Mouse (Mus musculus): ENCODE data around the gene Klf9.

The Klf9 gene

GRCm38 (mm10) chr19:23162387-23162809, 21.4 kb downstream of the Klf9 start:
- DNase-seq (ENCODE audit: extremely low read depth, insufficient read length, low spot score): no peak

GRCm38 (mm10) chr19:23162877-23163276, 21.9 kb downstream of the Klf9 start:
- no peak for DNase-seq (ENCODE audit: extremely low read depth, insufficient read length, low spot score)

GRCm38 (mm10) chr19:23163361-23163760, 22.3 kb downstream of the Klf9 start:
- DNase-seq (ENCODE audit: extremely low read depth, insufficient read length, low spot score): no peak

GRCm38 (mm10) chr19:23164651-23165240, 23.7 kb downstream of the Klf9 start:
- no peak for DNase-seq (ENCODE audit: extremely low read depth, insufficient read length, low spot score)

- DNase-seq (ENCODE audit: extremely low read depth, insufficient read length, low spot score): no peak
These were observed 25.7 kb downstream of the Klf9 start for GRCm38 (mm10) chr19:23166550-23167284.

DNA sequence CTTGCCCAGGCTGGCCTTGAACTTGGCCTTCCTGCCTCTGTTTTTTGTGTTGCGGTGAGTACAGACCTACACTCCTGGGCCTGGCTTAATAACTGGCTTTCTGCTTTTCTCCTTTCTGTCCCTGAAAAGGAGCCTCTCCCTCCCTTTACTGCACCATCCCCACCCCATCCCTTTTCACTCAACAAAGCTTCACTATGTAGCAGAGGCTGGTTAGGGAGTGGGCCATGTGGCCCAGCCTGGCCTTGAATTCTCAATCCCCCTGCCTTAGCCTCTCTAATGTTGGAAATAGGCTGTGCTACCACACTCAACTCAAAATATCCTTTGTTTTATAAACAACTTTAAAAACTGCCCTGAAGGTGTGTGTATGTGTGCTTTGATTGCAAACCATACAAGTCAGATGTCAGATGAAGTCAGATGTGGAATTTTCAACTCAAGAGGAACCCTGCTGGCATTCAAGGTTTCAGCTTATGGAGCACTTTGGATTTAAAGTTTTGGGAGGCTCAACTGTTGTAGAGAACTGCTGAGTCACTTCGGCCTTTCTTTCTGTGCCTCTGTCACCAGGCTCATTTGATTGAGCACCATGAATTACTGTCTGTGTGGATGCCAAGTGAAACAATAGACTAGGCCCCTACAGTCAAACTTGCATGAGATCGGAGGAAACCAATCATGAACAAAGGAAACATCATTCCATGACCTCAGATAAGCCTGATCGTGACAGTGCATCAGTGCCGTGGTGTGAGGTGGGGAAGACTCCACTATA, 28.1 kb downstream of the Klf9 start:
- DNase-seq (ENCODE audit: extremely low read depth, insufficient read length, low spot score): no peak

DNA sequence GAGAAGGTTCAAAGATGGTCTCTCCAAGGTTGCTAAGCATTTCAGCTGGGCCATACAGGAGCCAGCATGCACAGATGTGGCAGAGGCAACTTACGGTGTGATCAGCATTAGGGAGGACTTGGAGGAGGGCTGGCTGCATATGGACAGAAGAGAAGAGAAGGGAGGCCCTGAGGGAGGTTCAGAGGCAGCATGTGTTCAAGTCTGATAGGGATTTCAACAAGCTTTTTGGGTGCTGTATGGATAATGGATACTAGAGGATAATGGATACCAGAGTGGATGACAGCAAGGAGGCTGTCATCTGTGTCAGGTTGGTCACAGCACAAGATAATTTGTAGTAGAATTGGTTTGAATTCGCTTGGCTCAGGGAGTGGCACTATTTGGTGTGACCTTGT, 28.6 kb downstream of the Klf9 start:
- DNase-seq (ENCODE audit: extremely low read depth, insufficient read length, low spot score): no peak

DNA sequence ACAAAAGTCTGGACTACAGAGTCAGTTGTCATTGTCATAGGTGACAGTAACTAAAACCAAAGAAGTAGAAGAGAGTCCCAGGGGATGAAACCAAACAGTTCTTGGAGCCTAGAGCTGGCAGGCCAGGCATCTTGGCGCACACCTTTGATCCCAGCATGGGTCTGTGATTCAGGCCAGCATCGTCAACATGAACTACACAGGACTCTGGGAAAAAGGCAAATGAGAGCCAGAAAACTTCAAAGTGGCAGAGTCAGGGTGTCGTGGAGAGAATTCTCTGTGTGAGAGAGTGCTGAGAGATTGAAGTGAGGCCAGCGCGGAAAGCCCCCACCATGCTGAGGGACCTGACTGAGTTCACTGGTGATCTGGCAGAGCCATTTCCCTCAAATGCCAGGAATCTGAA, 29.4 kb downstream of the Klf9 start:
- no peak for DNase-seq (ENCODE audit: extremely low read depth, insufficient read length, low spot score)

GRCm38 (mm10) chr19:23171136-23171535, 30.1 kb downstream of the Klf9 start:
- no peak for DNase-seq (ENCODE audit: extremely low read depth, insufficient read length, low spot score)

DNA sequence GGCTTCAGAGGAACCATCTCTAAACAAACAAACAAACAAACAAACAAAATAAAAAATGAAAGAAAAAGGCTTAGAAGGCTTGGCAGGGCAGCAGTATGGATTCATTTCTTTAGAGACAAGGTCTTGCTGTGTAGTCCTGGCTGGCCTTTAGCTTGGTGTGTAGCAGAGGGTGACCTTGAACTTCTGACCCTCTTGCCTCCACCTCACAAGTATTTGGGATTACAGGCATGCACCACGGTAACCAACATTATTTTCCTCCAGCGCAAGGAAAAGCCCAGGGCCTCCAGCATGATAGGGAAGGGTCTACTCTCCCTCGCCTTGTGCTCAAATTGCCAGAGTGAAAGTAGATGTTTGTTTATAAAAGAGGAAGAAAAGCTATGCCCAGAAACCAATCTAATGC, 34.1 kb downstream of the Klf9 start:
- DNase-seq (ENCODE audit: extremely low read depth, insufficient read length, low spot score): no peak

DNA sequence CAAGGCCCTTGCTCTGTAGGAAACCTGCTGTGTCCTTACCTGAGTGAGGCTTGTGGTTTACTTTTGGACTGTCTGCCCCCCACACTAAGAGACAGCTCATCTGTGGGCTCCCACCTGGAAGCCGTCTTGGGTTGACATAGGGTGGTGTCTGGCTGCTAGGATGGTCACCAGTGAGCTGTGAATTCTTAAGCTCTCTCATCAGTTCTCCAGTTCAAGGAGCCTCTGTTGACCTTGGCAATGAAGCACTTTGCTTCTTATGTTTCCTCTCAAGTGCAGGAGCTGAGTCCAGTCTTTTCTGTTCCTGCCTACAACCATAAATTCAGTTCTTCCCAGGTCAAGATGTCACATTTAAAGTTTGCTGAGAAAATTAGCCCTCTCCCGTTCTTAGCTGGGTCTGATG, 34.5 kb downstream of the Klf9 start:
- no peak for DNase-seq (ENCODE audit: extremely low read depth, insufficient read length, low spot score)

GRCm38 (mm10) chr19:23178533-23178932, 37.5 kb downstream of the Klf9 start:
- DNase-seq (ENCODE audit: extremely low read depth, insufficient read length, low spot score): no peak

DNA sequence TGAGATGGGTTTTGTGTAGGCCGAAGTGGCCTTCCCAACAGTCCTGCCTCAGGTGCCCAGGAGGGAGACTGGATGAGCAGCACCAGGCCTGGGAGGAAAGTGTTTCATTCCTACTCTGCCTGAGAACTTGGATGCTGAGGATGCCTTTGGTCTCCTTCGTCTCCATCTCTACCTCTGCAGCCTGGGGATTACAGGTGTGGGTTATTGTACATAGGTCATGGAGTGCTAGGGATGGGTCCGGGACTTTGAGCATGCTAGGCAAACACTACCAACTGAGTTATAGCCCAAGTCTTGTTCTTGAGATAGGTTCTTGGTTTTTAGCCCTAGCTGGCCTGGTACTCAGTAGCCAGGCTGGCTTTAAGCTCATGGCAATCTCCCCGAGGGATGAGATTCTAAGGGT, 42.5 kb downstream of the Klf9 start:
- no peak for DNase-seq (ENCODE audit: extremely low read depth, insufficient read length, low spot score)

- DNase-seq (ENCODE audit: extremely low read depth, insufficient read length, low spot score): no peak
These were observed 43.0 kb downstream of the Klf9 start for GRCm38 (mm10) chr19:23184068-23184467.

- DNase-seq (ENCODE audit: extremely low read depth, insufficient read length, low spot score): no peak
These were observed 46.7 kb downstream of the Klf9 start for GRCm38 (mm10) chr19:23187732-23188131.

DNA sequence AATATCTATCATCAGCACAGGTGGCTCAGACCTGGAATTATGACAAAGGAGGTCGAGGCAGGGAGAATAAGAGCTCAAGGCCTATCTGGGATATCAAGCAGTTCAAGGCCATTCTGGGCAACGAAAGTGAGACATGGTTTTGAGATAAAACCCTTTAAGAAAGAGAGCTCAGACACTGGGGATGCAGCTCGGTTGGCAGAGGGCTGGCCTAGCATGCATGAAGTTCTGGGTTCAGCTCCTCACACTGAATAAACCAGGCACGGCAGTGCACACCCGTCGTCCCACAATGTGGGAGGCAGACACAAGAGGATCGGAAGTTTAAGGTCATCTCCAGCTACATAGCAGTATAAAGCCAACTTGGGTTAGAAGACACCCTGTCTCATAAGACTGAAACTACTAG, 48.0 kb downstream of the Klf9 start:
- DNase-seq (ENCODE audit: extremely low read depth, insufficient read length, low spot score): no peak

- DNase-seq (ENCODE audit: extremely low read depth, insufficient read length, low spot score): no peak
These were observed 48.7 kb downstream of the Klf9 start for GRCm38 (mm10) chr19:23189744-23190143.

GRCm38 (mm10) chr19:23191486-23191885, 50.5 kb downstream of the Klf9 start:
- DNase-seq (ENCODE audit: extremely low read depth, insufficient read length, low spot score): no peak

- DNase-seq (ENCODE audit: extremely low read depth, insufficient read length, low spot score): no peak
These were observed 52.0 kb downstream of the Klf9 start for GRCm38 (mm10) chr19:23193076-23193475.

- no peak for DNase-seq (ENCODE audit: extremely low read depth, insufficient read length, low spot score)
These were observed 61.1 kb downstream of the Klf9 start for GRCm38 (mm10) chr19:23202106-23202505.

DNA sequence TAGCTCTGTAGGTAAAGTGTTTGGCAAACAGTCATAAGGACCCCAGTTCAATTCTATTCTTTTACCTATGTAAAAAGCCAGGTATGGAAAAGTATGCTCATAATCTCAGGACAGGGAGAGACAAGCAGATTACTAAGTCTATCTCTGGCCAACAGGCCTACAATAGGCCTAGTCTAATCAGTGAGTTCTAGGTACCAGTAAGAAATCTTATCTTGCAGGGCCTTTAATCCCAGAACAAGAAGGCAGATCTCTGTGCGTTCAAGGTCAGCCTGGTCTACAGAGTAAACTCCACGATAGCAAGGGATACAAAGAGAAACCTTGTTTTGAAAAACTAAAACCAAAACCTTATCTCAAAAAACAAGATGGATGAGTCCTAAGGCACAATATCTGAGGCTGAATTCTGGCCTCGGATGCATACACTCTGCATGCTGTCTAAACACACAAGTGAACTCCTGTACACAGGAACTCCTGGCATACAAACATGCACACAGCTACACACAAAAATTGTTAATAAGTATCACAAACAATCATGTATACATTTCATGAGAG, 62.6 kb downstream of the Klf9 start:
- DNase-seq (ENCODE audit: extremely low read depth, insufficient read length, low spot score): no peak

- DNase-seq (ENCODE audit: extremely low read depth, insufficient read length, low spot score): no peak
These were observed 70.3 kb downstream of the Klf9 start for GRCm38 (mm10) chr19:23211325-23211724.
